Mouse (Mus musculus) cerebral cortex, adult 2 months (tissue): ENCODE data around the gene Fzd5.

ENCODE experiments used
- WGBS: fragments of 180-500 bp; shearing (Covaris S2); methylation state at CpG from one replicate; pipeline ENCODE4 v1.1.7; 2018; 5-methylcytosine and 5-hydroxymethylcytosine counted together

Gene Fzd5

GRCm38 (mm10) chr1:64683039-64683438 lies 54.5 kb downstream of the Fzd5 start:
- WGBS, result 63% methylated on average over 3 of the region's 3 CpGs

GRCm38 (mm10) chr1:64681499-64681898 lies 56.1 kb downstream of the Fzd5 start:
- 96% methylated on average over 3 of the region's 3 CpGs for WGBS
